In genomic region chr12:51696157-51696556, GRCm38 (mm10) we compare ENCODE assay signal across 24 mouse cellular contexts. TPM values are rescaled to one million over a fixed set of nuclear protein-coding genes. Genes with fewer than 3 reads are reported as not detected.
A peak's percentile ranks its signal among the peaks of the same experiment; 100 is the strongest.
DNase-seq lines count a peak whose midpoint lies in the region; TF ChIP-seq lines count a peak whose summit lies in the region.
"Had no signal": no experiment of that assay in that cellular context is flagged by ENCODE, and none has a peak within 500 bp of the region (broad histone marks: within the 10 kb centered on the region; RNA-seq: fewer than 3 reads in every experiment).

No protein-coding gene starts in this region.

- H3K4me3 ChIP-seq in C2C12 (ENCODE audit: insufficient read depth, poor library complexity, severe bottlenecking) = no peak overlapping the region
- no peak overlapping the region for H3K4me3 ChIP-seq in embryonic facial prominence, embryonic 10.5 days
- H3K4me3 ChIP-seq in thymus, adult 2 months (ENCODE audit: control insufficient read depth, insufficient read depth, low read length) = no peak overlapping the region

- no peak overlapping the region for H3K27ac ChIP-seq in embryonic facial prominence, embryonic 10.5 days (replicated peaks)
- no peak overlapping the region for H3K27ac ChIP-seq in thymus, adult 2 months (ENCODE audit: control insufficient read depth, insufficient read depth, low read length)

- peaks cover 4% of the 10 kb centered on the region; the same call in 1 of the 2 replicates for H3K4me1 ChIP-seq in embryonic facial prominence, embryonic 10.5 days
- H3K4me1 ChIP-seq in thymus, adult 2 months (replicated peaks; ENCODE audit: control insufficient read depth, insufficient read depth, low read length) = 0 out of 2 replicates have a peak, but pooled peaks cover 7% of the 10 kb centered on the region

- H3K9me3 ChIP-seq in embryonic facial prominence, embryonic 10.5 days = no peaks in the 10 kb centered on the region

- H3ac ChIP-seq in C2C12 (ENCODE audit: control insufficient read depth, insufficient read length, low read depth) = no peak overlapping the region

- TF ChIP-seq CTCF in C2C12 (IDR thresholded peaks at IDR 0.05; ENCODE audit: control insufficient read depth, insufficient read depth, insufficient read length) = no peak
- no peak for TF ChIP-seq CTCF in thymus, adult 2 months (IDR thresholded peaks at IDR 0.05; ENCODE audit: borderline replicate concordance, control insufficient read depth, extremely low read depth, insufficient read depth, low read length, poor library complexity)

- H3K79me2 ChIP-seq in C2C12 (ENCODE audit: control insufficient read depth, insufficient read depth) = peaks cover 25% of the 10 kb centered on the region

- TF ChIP-seq POLR2A in thymus, adult 2 months (IDR thresholded peaks at IDR 0.05; ENCODE audit: control insufficient read depth, extremely low read depth, insufficient read depth, low read length, poor library complexity) = no peak

- peak; percentile 76 for DNase-seq in 3T3-L1 (ENCODE audit: low read depth, low spot score)
- DNase-seq in 416B (ENCODE audit: low read depth) = peak; percentile 52
- DNase-seq in NIH3T3 (ENCODE audit: low read depth) = peak; percentile 74
- DNase-seq in embryonic facial prominence, embryonic 10.5 days (ENCODE audit: low spot score) = no peak
- no peak for DNase-seq in MN1 (ENCODE audit: low spot score)
- no peak for DNase-seq in thymus, adult 2 months
- no peak for DNase-seq in right cerebral cortex, postnatal 4 days
- DNase-seq: adrenal gland, adult 2 months; adrenal gland, adult 8-10 months; adrenal gland, postnatal 10 days; adrenal gland, postnatal 14 days; adrenal gland, postnatal 25 days; adrenal gland, postnatal 36 days; B cell, adult 2 months; cerebellum, adult 11 months; cerebellum, adult 11-12 months; cerebellum, adult 18-20 months; cerebellum, adult 2 months; cerebellum, adult 8-10 months; cerebellum, adult 9-10 months; cerebellum, adult 9-11 months had no signal

- WGBS in embryonic facial prominence, embryonic 10.5 days = 92% methylated on average over 2 of the region's 2 CpGs
- WGBS in thymus, adult 2 months = 95% methylated on average over 2 of the region's 2 CpGs

- no peaks in the 10 kb centered on the region for H3K27me3 ChIP-seq in C2C12 (ENCODE audit: control insufficient read depth, insufficient read depth, insufficient read length)
- H3K27me3 ChIP-seq in embryonic facial prominence, embryonic 10.5 days (replicated peaks; ENCODE audit: low read depth, poor library complexity, severe bottlenecking) = no peaks in the 10 kb centered on the region
- H3K27me3 ChIP-seq in thymus, adult 2 months (ENCODE audit: control insufficient read depth, insufficient read depth, low read length) = no peaks in the 10 kb centered on the region
- H3K27me3 ChIP-seq: CH12.LX, Patski had no signal

- H3K79me3 ChIP-seq in C2C12 (ENCODE audit: low read depth) = no peaks in the 10 kb centered on the region

- H3K36me3 ChIP-seq in C2C12 (ENCODE audit: control insufficient read depth, insufficient read depth) = no peaks in the 10 kb centered on the region
- no peaks in the 10 kb centered on the region for H3K36me3 ChIP-seq in embryonic facial prominence, embryonic 10.5 days (replicated peaks)
- H3K36me3 ChIP-seq in thymus, adult 2 months (ENCODE audit: control insufficient read depth, insufficient read depth, low read length) = no peaks in the 10 kb centered on the region

TF ChIP-seq in C2C12, 6 proteins besides CTCF, POLR2A, EP300 and RAD21:
- TF ChIP-seq USF1 (IDR thresholded peaks at IDR 0.05; ENCODE audit: low read depth) (no peak), CEBPB (IDR thresholded peaks at IDR 0.05; ENCODE audit: low read depth) (peak; percentile 70), MYOG (IDR thresholded peaks at IDR 0.05; ENCODE audit: control insufficient read depth, extremely low read depth, insufficient read length) (no peak), MYOD1 (IDR thresholded peaks at IDR 0.05; ENCODE audit: control insufficient read depth, insufficient read length, low read depth) (no peak)

RNA-seq across cellular contexts. Expression of gene Strn3, which starts 4.5 kb away (rescaled TPM):
- polyA plus RNA-seq in C2C12 (2012; fragmentation: generic; extraction: Trizol) = 20.5 TPM
- 39.3 and 41.3 TPM in 2 replicates for polyA plus RNA-seq in embryonic facial prominence, embryonic 10.5 days (2016; fragmentation: Nextera tagmentation; extraction: Ambion mirVana)
- 18.4 and 22.2 TPM in 2 replicates for polyA plus RNA-seq in thymus, adult 2 months (2012; rRNA removed)

RNA-seq across cellular contexts. Expression of gene Ap4s1, which starts 5.3 kb away (rescaled TPM):
- polyA plus RNA-seq in C2C12 (2012; fragmentation: generic; extraction: Trizol) = 10.8 TPM
- 35.3 and 35.8 TPM in 2 replicates for polyA plus RNA-seq in embryonic facial prominence, embryonic 10.5 days (2016; fragmentation: Nextera tagmentation; extraction: Ambion mirVana)
- polyA plus RNA-seq in thymus, adult 2 months (2012; rRNA removed) = 10.3 and 13.2 TPM in 2 replicates

Comparison
In these comparisons a context has a peak if more than half of its experiments do, and no peak if none do; other contexts are left out.
1. DNase-seq: peak in 3T3-L1 (single experiment), 416B (single experiment) and NIH3T3 (single experiment); none in embryonic facial prominence, embryonic 10.5 days (single experiment), MN1 (single experiment), thymus, adult 2 months (single experiment) and right cerebral cortex, postnatal 4 days (single experiment).